ENCODE assay signal across 17 mouse cellular contexts in the genomic region with DNA sequence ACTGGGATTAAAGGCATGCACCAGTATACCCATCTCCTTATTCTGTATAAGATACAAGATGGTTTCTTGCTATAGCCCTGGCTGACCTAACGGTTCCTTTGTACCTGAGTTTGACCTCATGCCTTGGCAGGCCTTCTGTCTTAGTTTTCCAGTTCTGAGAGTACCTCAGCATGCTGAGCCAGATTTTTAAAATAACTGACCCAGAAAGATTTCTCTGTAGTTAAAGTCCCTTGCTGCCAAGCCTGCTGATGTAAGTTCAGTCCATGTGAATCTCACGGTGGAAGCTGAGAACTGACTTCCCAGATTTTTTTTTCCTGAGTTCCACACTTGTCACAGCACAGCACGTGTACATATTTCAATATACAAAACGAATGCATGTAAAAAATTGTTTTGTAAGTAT. TPM values are rescaled to one million over a fixed set of nuclear protein-coding genes. Genes with fewer than 3 reads are reported as not detected.
DNase-seq lines count a peak whose midpoint lies in the region.
"Had no signal": no experiment of that assay in that cellular context is flagged by ENCODE, and none has a peak within 500 bp of the region (broad histone marks: within the 10 kb centered on the region; RNA-seq: fewer than 3 reads in every experiment).

No protein-coding gene starts in this region.

- peak; percentile 40 for DNase-seq in gastrocnemius, adult 18-20 months (ENCODE audit: low spot score)
- no peak for DNase-seq in gastrocnemius, postnatal 4 days (ENCODE audit: low spot score in 2 of 2)
- DNase-seq in heart, adult 18-20 months: peak; percentile 34 to 40
- no peak for DNase-seq in heart, postnatal 36 days
- peak; percentile 49 for DNase-seq in brain, adult 2 months (ENCODE audit: low read depth, low spot score)
- no peak for DNase-seq in T-cell, adult 2 months (ENCODE audit: low spot score)
- DNase-seq: adrenal gland, adult 2 months; adrenal gland, postnatal 14 days; B cell, adult 2 months; cerebellum, adult 11-12 months; cerebellum, adult 8-10 months; cerebellum, postnatal 10 days; cerebellum, postnatal 36 days; embryo, embryonic 11 days; gastrocnemius, postnatal 10 days; kidney, adult 11 months; kidney, adult 9 months had no signal

- intact Hi-C loops in heart, postnatal 36 days (cut with DNase I): no loop called here

RNA-seq across cellular contexts. Expression of a gene that starts 16.1 kb away (rescaled TPM):
- 10 to 100 TPM; 50.1 to 54.6 TPM for total RNA-seq in gastrocnemius, adult 18-20 months (2021)
- 10 to 100 TPM; 30.6 to 39.7 TPM for total RNA-seq in gastrocnemius, postnatal 4 days (2021)
- total RNA-seq in heart, adult 18-20 months (2021): 10 to 100 TPM; 30.6 to 39.8 TPM
- total RNA-seq in heart, postnatal 36 days (2021): 10 to 100 TPM; 36.4 to 38.7 TPM

RNA-seq across cellular contexts. Expression of a gene that starts 25.1 kb away (rescaled TPM):
- 100 to 1,000 TPM in 1 of 2 experiments, 10 to 100 TPM in 1; 98.3 to 113 TPM for total RNA-seq in gastrocnemius, adult 18-20 months (2021)
- total RNA-seq in gastrocnemius, postnatal 4 days (2021): 100 to 1,000 TPM; 190 to 198 TPM
- 100 to 1,000 TPM; 167 to 185 TPM for total RNA-seq in heart, adult 18-20 months (2021)
- total RNA-seq in heart, postnatal 36 days (2021): 100 to 1,000 TPM; 167 to 169 TPM

RNA-seq across cellular contexts. Expression of a gene that starts 30.2 kb away (rescaled TPM):
- total RNA-seq in gastrocnemius, adult 18-20 months (2021): 1 to 10 TPM; 2.4 to 3.1 TPM
- 1 to 10 TPM; 5.5 to 5.6 TPM for total RNA-seq in gastrocnemius, postnatal 4 days (2021)
- total RNA-seq in heart, adult 18-20 months (2021): 1 to 10 TPM; 5.7 to 6.2 TPM
- 1 to 10 TPM; 4.8 to 6.2 TPM for total RNA-seq in heart, postnatal 36 days (2021)

RNA-seq across cellular contexts. Expression of a gene that starts 38.2 kb away (rescaled TPM):
- total RNA-seq in gastrocnemius, adult 18-20 months (2021): 10 to 100 TPM; 27.3 to 28.4 TPM
- 10 to 100 TPM; 28.7 to 30.4 TPM for total RNA-seq in gastrocnemius, postnatal 4 days (2021)
- total RNA-seq in heart, adult 18-20 months (2021): 10 to 100 TPM; 22.0 to 22.5 TPM
- 10 to 100 TPM; 22.2 to 23.7 TPM for total RNA-seq in heart, postnatal 36 days (2021)

Comparison
In these comparisons a context has a peak if more than half of its experiments do, and no peak if none do; other contexts are left out.
1. DNase-seq: peak in gastrocnemius, adult 18-20 months (single experiment), heart, adult 18-20 months (2 of 2) and brain, adult 2 months (single experiment); none in gastrocnemius, postnatal 4 days (0 of 2), heart, postnatal 36 days (0 of 2) and T-cell, adult 2 months (single experiment).